ENCODE assay signal across 9 mouse cellular contexts in genomic region chr16:58476363-58476762, GRCm38 (mm10). TPM values are rescaled to one million over a fixed set of nuclear protein-coding genes. Genes with fewer than 3 reads are reported as not detected.
A peak's percentile ranks its signal among the peaks of the same experiment; 100 is the strongest.
DNase-seq lines count a peak whose midpoint lies in the region; ATAC-seq lines count a peak whose summit lies in the region.
"Had no signal": no experiment of that assay in that cellular context is flagged by ENCODE, and none has a peak within 500 bp of the region (broad histone marks: within the 10 kb centered on the region; RNA-seq: fewer than 3 reads in every experiment).

No protein-coding gene starts in this region.

- H3K27ac ChIP-seq in hindbrain, embryonic 14.5 days = no peak overlapping the region
- no peak overlapping the region for H3K27ac ChIP-seq in hindbrain, embryonic 13.5 days
- peak overlapping the region; percentile 57 for H3K27ac ChIP-seq in brown adipose tissue, adult 24 weeks (replicated peaks; ENCODE audit: low read depth, low read length)
- H3K27ac ChIP-seq in forebrain, embryonic 12.5 days = no peak overlapping the region
- H3K27ac ChIP-seq: midbrain, embryonic 12.5 days had no signal

- H3K4me3 ChIP-seq in hindbrain, embryonic 14.5 days (replicated peaks; ENCODE audit: low read length) = no peak overlapping the region
- H3K4me3 ChIP-seq in hindbrain, embryonic 13.5 days = no peak overlapping the region
- H3K4me3 ChIP-seq in brown adipose tissue, adult 24 weeks (ENCODE audit: insufficient read depth, low read depth, low read length) = no peak overlapping the region
- no peak overlapping the region for H3K4me3 ChIP-seq in forebrain, embryonic 12.5 days (replicated peaks)
- H3K4me3 ChIP-seq: midbrain, embryonic 12.5 days had no signal

- H3K9me3 ChIP-seq in hindbrain, embryonic 14.5 days (ENCODE audit: control insufficient read depth, low read length) = peaks cover 10% of the 10 kb centered on the region; the same call in 1 of the 2 replicates
- H3K9me3 ChIP-seq in hindbrain, embryonic 13.5 days = peaks cover 5% of the 10 kb centered on the region; the same call in 1 of the 2 replicates
- H3K9me3 ChIP-seq in forebrain, embryonic 12.5 days = peaks cover 7% of the 10 kb centered on the region; the same call in 1 of the 2 replicates

- no peak overlapping the region for H3K9ac ChIP-seq in hindbrain, embryonic 14.5 days
- H3K9ac ChIP-seq in hindbrain, embryonic 13.5 days = no peak overlapping the region
- no peak overlapping the region for H3K9ac ChIP-seq in forebrain, embryonic 12.5 days
- H3K9ac ChIP-seq: midbrain, embryonic 12.5 days had no signal

- H3K4me2 ChIP-seq in hindbrain, embryonic 14.5 days (replicated peaks) = no peak overlapping the region
- H3K4me2 ChIP-seq in hindbrain, embryonic 13.5 days = no peak overlapping the region
- H3K4me2 ChIP-seq in forebrain, embryonic 12.5 days = no peak overlapping the region
- H3K4me2 ChIP-seq: midbrain, embryonic 12.5 days had no signal

- peaks cover 20% of the 10 kb centered on the region; the same call in 1 of the 2 replicates for H3K36me3 ChIP-seq in hindbrain, embryonic 14.5 days (replicated peaks; ENCODE audit: control insufficient read depth, insufficient read depth)
- H3K36me3 ChIP-seq in hindbrain, embryonic 13.5 days = peaks cover 25% of the 10 kb centered on the region
- peaks cover 4% of the 10 kb centered on the region for H3K36me3 ChIP-seq in forebrain, embryonic 12.5 days (replicated peaks)

- peak; percentile 53; the same call in 1 of the 2 replicates for ATAC-seq in hindbrain, embryonic 14.5 days (ENCODE audit: low FRiP score)
- ATAC-seq in hindbrain, embryonic 13.5 days (ENCODE audit: low FRiP score) = no peak
- ATAC-seq in forebrain, embryonic 12.5 days (ENCODE audit: low FRiP score) = no peak

- H3K4me1 ChIP-seq in hindbrain, embryonic 14.5 days (replicated peaks; ENCODE audit: control insufficient read depth, insufficient read depth, low read length) = no peaks in the 10 kb centered on the region
- H3K4me1 ChIP-seq in hindbrain, embryonic 13.5 days (replicated peaks) = no peaks in the 10 kb centered on the region
- peaks cover 7% of the 10 kb centered on the region for H3K4me1 ChIP-seq in brown adipose tissue, adult 24 weeks (ENCODE audit: control insufficient read depth, insufficient read depth, insufficient read length, low read length)
- H3K4me1 ChIP-seq in forebrain, embryonic 12.5 days = no peaks in the 10 kb centered on the region
- H3K4me1 ChIP-seq: midbrain, embryonic 12.5 days had no signal

- no peak for DNase-seq in hindbrain, embryonic 14.5 days (ENCODE audit: low spot score)
- DNase-seq in kidney, adult 8-10 months = peak; percentile 45 to 59
- DNase-seq in lung, postnatal 36 days = peak; percentile 85
- no peak for DNase-seq in cerebellum, postnatal 25 days
- no peak for DNase-seq in spleen, postnatal 4 days (ENCODE audit: low spot score in 2 of 2)

- 67% methylated on average over 2 of the region's 2 CpGs for WGBS in hindbrain, embryonic 14.5 days
- 83% methylated on average over 2 of the region's 2 CpGs for WGBS in hindbrain, embryonic 13.5 days
- WGBS in forebrain, embryonic 12.5 days = 85% methylated on average over 2 of the region's 2 CpGs

- no peaks in the 10 kb centered on the region for H3K27me3 ChIP-seq in hindbrain, embryonic 14.5 days (ENCODE audit: control insufficient read depth, insufficient read depth, low read length)
- H3K27me3 ChIP-seq in hindbrain, embryonic 13.5 days = no peaks in the 10 kb centered on the region
- no peaks in the 10 kb centered on the region for H3K27me3 ChIP-seq in forebrain, embryonic 12.5 days
- H3K27me3 ChIP-seq: midbrain, embryonic 12.5 days had no signal

RNA-seq across cellular contexts. Expression of gene St3gal6, which starts 47.7 kb away (rescaled TPM):
- polyA plus RNA-seq in hindbrain, embryonic 14.5 days (2014; fragmentation: Nextera tagmentation; extraction: Ambion mirVana) = 10.4 and 10.8 TPM in 2 replicates
- 9.5 and 12.7 TPM in 2 replicates for polyA plus RNA-seq in hindbrain, embryonic 13.5 days (2015; fragmentation: Nextera tagmentation; extraction: Ambion mirVana)
- polyA plus RNA-seq in brown adipose tissue, adult 24 weeks (2012; ENCODE audit: insufficient read depth, insufficient read length, missing spikeins) = 39.7 and 40.3 TPM in 2 replicates
- polyA plus RNA-seq in forebrain, embryonic 12.5 days (2016; fragmentation: Nextera tagmentation; extraction: Ambion mirVana) = 4.9 and 9.0 TPM in 2 replicates

Comparison
In these comparisons a context has a peak if more than half of its experiments do, and no peak if none do; other contexts are left out.
1. DNase-seq: peak in kidney, adult 8-10 months (2 of 2) and lung, postnatal 36 days (single experiment); none in hindbrain, embryonic 14.5 days (single experiment), cerebellum, postnatal 25 days (0 of 2) and spleen, postnatal 4 days (0 of 2).